Mouse (Mus musculus) megakaryocyte, embryonic 14.5 days (primary cell): ENCODE results near the gene Hoxa3.

Source experiments
- FLI1 ChIP-seq: IDR thresholded peaks from 2 replicates; pipeline ENCODE4 v1.6.1; 2012; ENCODE audit warnings: low read length, inconsistent platforms, mixed read lengths
- GATA1 ChIP-seq: IDR thresholded peaks from 3 replicates; pipeline ENCODE4 v1.6.1; 2012; ENCODE audit warnings: mixed read lengths, low read length, inconsistent platforms, borderline replicate concordance

DNA sequence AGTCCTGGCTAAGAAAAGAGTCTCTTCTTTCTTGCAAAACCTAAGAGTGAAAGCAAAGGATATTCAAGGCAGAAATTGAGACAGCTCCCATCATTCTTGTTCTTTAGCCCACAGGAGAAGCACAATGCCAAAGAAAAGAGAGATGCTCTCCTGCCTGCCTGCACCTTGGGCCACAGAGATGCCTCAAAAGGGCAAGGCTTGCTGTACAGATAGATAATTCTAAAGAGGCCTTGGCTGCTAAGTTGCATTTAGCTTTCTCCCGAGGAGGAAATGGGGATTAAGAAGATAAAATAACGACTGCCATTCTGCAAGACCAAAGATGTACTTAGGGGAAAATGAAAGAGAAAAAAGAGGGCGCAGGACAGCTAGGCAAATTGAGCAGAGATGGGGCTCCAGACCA, 33.8 kb upstream of the Hoxa3 start:
- TF ChIP-seq GATA1 (no peak), FLI1 (no peak)
